Mouse (Mus musculus) spleen, adult 2 months (tissue): ENCODE measurements at regions not wholly inside any gene's neighbourhood (a gene's known extent, or its start where the extent isn't known, plus 50 kb on each side); places are given as distances from the start of the nearest gene placed in this dataset.

Experiments
- DNase-seq, 2 experiments: peaks; one replicate each; pipeline versions ENCODE4 v3.0.0 to v3.0.0-alpha.2; 2012 to 2021; ENCODE audit warnings: low spot score in 2 of 2, low read depth in 1 of 2
- H3K27ac ChIP-seq: fragments of 200-500 bp; 2 replicates; pipeline ENCODE4 v1.5.1; 2012; ENCODE audit warnings: low read length, inconsistent platforms; ENCODE audit not compliant: insufficient read depth
- H3K27me3 ChIP-seq: fragments of 200-500 bp; 2 replicates; pipeline ENCODE4 v1.6.1; 2012; ENCODE audit warnings: mild to moderate bottlenecking, moderate library complexity, low read length, inconsistent platforms; ENCODE audit not compliant: control insufficient read depth, insufficient read depth
- H3K36me3 ChIP-seq: fragments of 200-500 bp; 2 replicates; pipeline ENCODE4 v1.6.1; 2012; ENCODE audit warnings: mild to moderate bottlenecking, low read length, inconsistent platforms; ENCODE audit not compliant: control insufficient read depth, insufficient read depth
- H3K4me1 ChIP-seq: fragments of 200-500 bp; 2 replicates; pipeline ENCODE4 v1.6.1; 2011; ENCODE audit warnings: inconsistent platforms; ENCODE audit not compliant: control insufficient read depth, insufficient read depth, insufficient read length
- H3K4me3 ChIP-seq: fragments of 200-500 bp; 2 replicates; pipeline ENCODE4 v1.5.1; 2011; ENCODE audit warnings: mild to moderate bottlenecking, inconsistent platforms; ENCODE audit not compliant: insufficient read depth, insufficient read length; ENCODE audit errors: extremely low read depth
- CTCF ChIP-seq: fragments of 200-500 bp; IDR thresholded peaks from 2 replicates; pipeline ENCODE4 v1.5.1; 2011; ENCODE audit warnings: mild to moderate bottlenecking, inconsistent platforms; ENCODE audit not compliant: insufficient read depth, insufficient read length, insufficient replicate concordance; ENCODE audit errors: extremely low read depth
- POLR2A ChIP-seq: fragments of 200-500 bp; IDR thresholded peaks from 2 replicates; pipeline ENCODE4 v1.6.1; 2011; ENCODE audit warnings: low read depth, low read length, inconsistent platforms
- WGBS: fragments of 180-500 bp; shearing (Covaris S2); methylation state at CpG from one replicate; pipeline ENCODE4 v1.1.7; 2018; 5-methylcytosine and 5-hydroxymethylcytosine counted together

DNA sequence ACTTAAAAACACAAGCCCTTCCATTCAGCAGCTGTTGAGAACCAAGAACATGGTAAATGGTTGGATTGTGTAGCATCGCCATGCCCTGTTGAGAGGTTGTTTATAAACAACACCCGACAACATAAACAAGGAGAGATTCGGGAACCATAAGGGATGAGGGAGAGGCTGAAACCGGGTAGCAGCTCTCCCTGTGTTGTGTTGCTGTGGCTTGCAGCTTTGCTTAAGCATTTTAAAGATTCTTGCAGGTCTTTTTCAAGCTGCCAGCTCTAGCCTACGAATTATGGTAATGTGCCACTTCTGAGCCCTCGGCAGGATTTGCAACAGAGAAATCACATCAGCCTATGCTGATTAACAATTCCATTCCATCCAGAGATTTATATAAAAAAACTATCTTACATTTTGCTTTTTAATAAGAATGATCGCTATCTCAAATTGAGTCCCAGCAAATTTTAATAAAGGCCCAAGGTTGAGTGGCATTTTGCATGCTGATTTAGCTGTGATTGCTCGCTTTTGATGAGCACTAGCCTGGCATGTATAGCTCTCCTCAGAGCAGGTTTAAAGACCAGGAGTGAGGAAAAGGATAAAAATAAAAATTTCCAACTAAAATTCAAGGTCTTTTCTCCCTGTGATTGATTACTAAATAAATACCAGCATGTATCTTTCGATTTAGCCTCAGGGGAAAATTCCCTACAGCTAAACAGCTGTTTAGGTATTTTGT lies 445.7 kb upstream of the 4930412O13Rik start:
- DNase-seq: no peak
- Histone ChIP-seq H3K27ac (no peak overlapping the region), H3K27me3 (no peaks in the 10 kb centered on the region), H3K36me3 (no peaks in the 10 kb centered on the region), H3K4me3 (no peak overlapping the region), H3K4me1 (no peaks in the 10 kb centered on the region)
- TF ChIP-seq POLR2A (no peak), CTCF (no peak)
- 72% methylated on average over 9 of the region's 9 CpGs for WGBS

DNA sequence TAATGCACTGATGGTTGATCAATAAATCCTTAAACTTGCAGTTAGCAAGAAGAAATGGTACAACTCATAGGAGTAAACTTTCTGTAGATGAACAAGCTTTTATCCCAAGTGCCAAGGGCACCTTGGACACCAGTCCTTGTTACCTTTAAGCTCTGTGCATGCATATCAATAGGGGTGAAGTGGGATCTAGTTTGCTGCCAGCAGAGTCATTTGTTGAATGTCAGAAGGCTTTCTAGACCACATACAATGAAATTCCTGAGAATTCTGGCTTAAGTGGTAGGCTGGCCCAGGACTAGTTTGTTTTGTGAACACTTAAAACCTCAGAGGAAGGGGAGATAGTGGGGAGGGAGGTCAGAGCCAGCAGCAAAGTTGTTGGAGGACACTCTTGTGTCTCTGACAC lies 437.9 kb upstream of the 4930412O13Rik start:
- no peak for DNase-seq
- H3K27me3 ChIP-seq: no peaks in the 10 kb centered on the region
- H3K4me1 ChIP-seq: no peaks in the 10 kb centered on the region
- H3K36me3 ChIP-seq: no peaks in the 10 kb centered on the region
- no peak overlapping the region for H3K27ac ChIP-seq
- H3K4me3 ChIP-seq: no peak overlapping the region
- no peak for TF ChIP-seq POLR2A
- TF ChIP-seq CTCF: no peak

DNA sequence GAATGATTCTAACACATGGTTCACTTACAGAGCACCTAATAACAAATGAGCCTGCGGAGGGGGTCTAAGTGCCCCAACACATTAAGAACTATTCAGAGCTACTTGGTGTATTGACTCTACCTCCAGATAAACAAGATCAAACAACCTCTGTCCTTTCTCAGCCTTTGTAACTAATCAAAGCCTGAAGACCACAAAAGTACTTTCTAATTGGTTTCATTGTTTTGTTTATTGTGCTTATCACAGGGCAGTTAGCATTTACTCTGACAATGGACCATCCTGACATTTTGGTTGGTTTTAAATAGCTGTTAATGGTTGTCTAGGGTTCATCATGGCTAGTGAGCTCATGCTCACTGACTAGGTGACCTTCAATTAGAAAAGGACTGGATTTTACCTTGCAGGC lies 435.2 kb upstream of the 4930412O13Rik start:
- Histone ChIP-seq H3K4me1 (no peaks in the 10 kb centered on the region), H3K27ac (no peak overlapping the region), H3K4me3 (no peak overlapping the region), H3K36me3 (no peaks in the 10 kb centered on the region), H3K27me3 (no peaks in the 10 kb centered on the region)
- 98% methylated on average over 1 of the region's 1 CpGs for WGBS
- DNase-seq: no peak
- no peak for TF ChIP-seq POLR2A
- TF ChIP-seq CTCF: no peak

DNA sequence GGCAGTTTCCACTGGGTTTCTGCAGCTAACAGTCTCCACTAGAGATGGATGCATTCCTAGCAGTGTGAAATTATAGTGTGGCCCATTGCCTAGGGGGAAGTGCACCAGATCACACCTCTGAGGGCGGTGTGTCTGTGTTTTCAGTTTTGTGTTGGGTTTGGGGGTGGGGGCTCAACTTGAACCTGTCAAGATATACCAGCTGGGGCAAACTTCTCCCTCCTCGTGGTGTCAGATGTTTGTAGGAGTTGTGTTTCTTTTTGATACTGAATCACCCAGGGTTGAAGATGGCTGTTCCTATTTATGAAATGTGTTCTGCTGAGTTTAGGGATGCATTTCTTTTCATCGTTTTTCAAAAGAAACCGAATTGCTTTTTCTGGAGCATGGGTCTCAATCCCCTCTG lies 416.6 kb upstream of the 4930412O13Rik start:
- Histone ChIP-seq H3K4me3 (no peak overlapping the region), H3K27me3 (no peaks in the 10 kb centered on the region), H3K36me3 (no peaks in the 10 kb centered on the region), H3K4me1 (no peaks in the 10 kb centered on the region), H3K27ac (no peak overlapping the region)
- 77% methylated on average over 4 of the region's 4 CpGs for WGBS
- no peak for TF ChIP-seq CTCF
- TF ChIP-seq POLR2A: no peak
- DNase-seq: no peak

DNA sequence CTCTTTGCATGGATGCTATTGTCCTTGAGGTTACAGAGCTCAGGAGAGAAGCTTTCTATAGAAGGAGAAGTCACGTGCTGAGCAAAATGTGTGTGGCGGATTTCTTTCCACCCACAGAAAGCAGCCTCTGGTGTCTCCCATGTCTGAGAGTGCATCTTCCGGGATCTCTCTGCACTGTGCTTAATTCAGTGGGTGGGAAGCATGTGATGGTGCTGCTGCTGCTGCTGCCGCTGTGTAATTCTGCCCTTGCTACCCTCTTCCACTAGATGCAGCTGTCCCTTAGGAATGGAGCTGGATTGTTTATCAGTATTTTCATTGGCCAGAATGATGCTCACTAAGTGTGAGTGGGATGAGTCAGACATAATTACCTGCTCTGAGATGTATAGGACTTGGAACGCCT lies 416.2 kb upstream of the 4930412O13Rik start:
- H3K36me3 ChIP-seq: no peaks in the 10 kb centered on the region
- H3K4me3 ChIP-seq: no peak overlapping the region
- no peak overlapping the region for H3K27ac ChIP-seq
- no peak for DNase-seq
- 82% methylated on average over 5 of the region's 5 CpGs for WGBS
- TF ChIP-seq CTCF (no peak), POLR2A (no peak)
- H3K27me3 ChIP-seq: no peaks in the 10 kb centered on the region
- no peaks in the 10 kb centered on the region for H3K4me1 ChIP-seq

DNA sequence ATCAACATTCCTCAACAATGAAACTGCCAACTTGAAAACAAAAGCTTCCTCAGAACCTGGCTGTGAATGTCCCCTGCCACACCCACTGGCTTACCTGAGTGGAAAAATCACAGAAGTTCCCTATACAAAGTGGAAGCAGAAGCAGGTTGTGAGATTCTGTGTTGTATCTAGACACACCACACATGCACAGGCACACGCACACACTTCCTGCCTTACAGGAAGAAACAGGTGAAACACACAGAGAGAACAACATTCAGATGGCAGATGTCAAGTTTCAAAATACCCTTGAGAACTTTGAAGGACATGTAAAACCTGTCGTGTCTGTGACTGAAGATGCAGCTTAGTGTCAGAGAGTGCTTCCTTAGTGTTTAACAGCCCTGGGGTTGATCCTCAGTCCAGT lies 413.5 kb upstream of the 4930412O13Rik start:
- H3K27ac ChIP-seq: no peak overlapping the region
- H3K27me3 ChIP-seq: no peaks in the 10 kb centered on the region
- no peak for DNase-seq
- TF ChIP-seq CTCF (no peak), POLR2A (no peak)
- no peaks in the 10 kb centered on the region for H3K36me3 ChIP-seq
- no peak overlapping the region for H3K4me3 ChIP-seq
- H3K4me1 ChIP-seq: no peaks in the 10 kb centered on the region
- WGBS: 52% methylated on average over 2 of the region's 2 CpGs

DNA sequence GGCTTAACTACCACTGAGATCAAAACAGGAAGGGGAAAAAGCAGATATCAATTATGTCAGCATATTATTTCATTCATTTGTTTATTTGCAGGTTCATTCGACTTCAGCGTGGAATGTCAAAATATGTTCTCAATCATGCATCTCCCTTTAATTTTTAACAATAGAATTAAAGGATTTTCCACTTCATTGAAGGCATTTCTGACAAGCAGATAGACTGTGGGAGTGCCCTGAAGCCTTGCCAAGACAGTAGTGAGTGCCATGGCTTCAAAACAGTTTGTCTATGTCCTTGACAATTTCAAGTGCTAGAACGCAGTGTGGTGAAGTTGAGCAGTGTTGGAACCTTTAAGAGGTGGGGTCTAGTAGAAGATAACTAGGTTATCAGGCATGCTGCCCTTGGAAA lies 412.4 kb upstream of the 4930412O13Rik start:
- no peaks in the 10 kb centered on the region for H3K27me3 ChIP-seq
- no peaks in the 10 kb centered on the region for H3K36me3 ChIP-seq
- no peak overlapping the region for H3K4me3 ChIP-seq
- WGBS: 72% methylated on average over 3 of the region's 3 CpGs
- TF ChIP-seq POLR2A (no peak), CTCF (no peak)
- no peaks in the 10 kb centered on the region for H3K4me1 ChIP-seq
- no peak for DNase-seq
- H3K27ac ChIP-seq: no peak overlapping the region
